In genomic region chr4:44259126-44259525, GRCm38 (mm10) we compare ENCODE assay signal across 29 mouse cellular contexts. TPM values are rescaled to one million over a fixed set of nuclear protein-coding genes. Genes with fewer than 3 reads are reported as not detected.
"Had no signal": no experiment of that assay in that cellular context is flagged by ENCODE, and none has a peak within 500 bp of the region (broad histone marks: within the 10 kb centered on the region; RNA-seq: fewer than 3 reads in every experiment).

No protein-coding gene starts in this region.

- H3K4me2 ChIP-seq: embryonic facial prominence, embryonic 12.5 days; embryonic facial prominence, embryonic 13.5 days; embryonic facial prominence, embryonic 15.5 days; forebrain, embryonic 12.5 days; forebrain, embryonic 13.5 days; forebrain, embryonic 15.5 days had no signal

- H3K4me3 ChIP-seq: embryonic facial prominence, embryonic 10.5 days; embryonic facial prominence, embryonic 12.5 days; embryonic facial prominence, embryonic 13.5 days; embryonic facial prominence, embryonic 15.5 days; erythroblast, embryonic 14.5 days; forebrain, embryonic 10.5 days; forebrain, embryonic 12.5 days; forebrain, embryonic 13.5 days; forebrain, embryonic 15.5 days; gastrocnemius, adult 2 months; heart, adult 2 months had no signal

- H3K36me3 ChIP-seq: embryonic facial prominence, embryonic 10.5 days; embryonic facial prominence, embryonic 12.5 days; embryonic facial prominence, embryonic 13.5 days; embryonic facial prominence, embryonic 15.5 days; forebrain, embryonic 10.5 days; forebrain, embryonic 12.5 days; forebrain, embryonic 15.5 days had no signal

- H3K27me3 ChIP-seq: embryonic facial prominence, embryonic 12.5 days; embryonic facial prominence, embryonic 15.5 days; forebrain, embryonic 12.5 days; forebrain, embryonic 13.5 days; forebrain, embryonic 15.5 days had no signal

- DNase-seq: cerebellum, adult 2 months; cerebellum, adult 8-10 months; cerebellum, adult 9-10 months; cerebellum, adult 9-11 months; cerebellum, postnatal 10 days; cerebellum, postnatal 14 days; cerebellum, postnatal 25 days; cerebellum, postnatal 36 days; embryo, embryonic 11 days; forebrain, postnatal 0 days; gastrocnemius, adult 2 months; gastrocnemius, postnatal 10 days; gastrocnemius, postnatal 14 days; gastrocnemius, postnatal 25 days; gastrocnemius, postnatal 36 days; heart, adult 2 months had no signal

- H3K4me1 ChIP-seq: embryonic facial prominence, embryonic 10.5 days; embryonic facial prominence, embryonic 12.5 days; embryonic facial prominence, embryonic 13.5 days; embryonic facial prominence, embryonic 15.5 days; forebrain, embryonic 12.5 days; forebrain, embryonic 13.5 days; forebrain, embryonic 15.5 days had no signal

- ATAC-seq: forebrain, embryonic 13.5 days; forebrain, embryonic 14.5 days; forebrain, embryonic 15.5 days; forebrain, embryonic 16.5 days; forebrain, postnatal 0 days had no signal

- H3K9ac ChIP-seq: embryonic facial prominence, embryonic 12.5 days; embryonic facial prominence, embryonic 13.5 days; embryonic facial prominence, embryonic 15.5 days; forebrain, embryonic 12.5 days; forebrain, embryonic 13.5 days; forebrain, embryonic 15.5 days; forebrain, postnatal 0 days had no signal

- H3K9me3 ChIP-seq: embryonic facial prominence, embryonic 10.5 days; embryonic facial prominence, embryonic 12.5 days; embryonic facial prominence, embryonic 13.5 days; embryonic facial prominence, embryonic 15.5 days; forebrain, embryonic 10.5 days; forebrain, embryonic 12.5 days; forebrain, embryonic 13.5 days; forebrain, embryonic 15.5 days had no signal

- H3K27ac ChIP-seq: embryonic facial prominence, embryonic 10.5 days; embryonic facial prominence, embryonic 12.5 days; embryonic facial prominence, embryonic 13.5 days; embryonic facial prominence, embryonic 15.5 days; forebrain, embryonic 10.5 days; forebrain, embryonic 12.5 days; forebrain, embryonic 13.5 days; forebrain, embryonic 15.5 days; gastrocnemius, adult 2 months; heart, adult 2 months had no signal

RNA-seq across cellular contexts. Expression of gene Melk, which starts 41.5 kb away (rescaled TPM):
- total RNA-seq: gastrocnemius, adult 18-20 months; gastrocnemius, adult 2 months; gastrocnemius, adult 8-10 months had no signal
